Mouse (Mus musculus): ENCODE measurements around the gene Dzip1.

DNA sequence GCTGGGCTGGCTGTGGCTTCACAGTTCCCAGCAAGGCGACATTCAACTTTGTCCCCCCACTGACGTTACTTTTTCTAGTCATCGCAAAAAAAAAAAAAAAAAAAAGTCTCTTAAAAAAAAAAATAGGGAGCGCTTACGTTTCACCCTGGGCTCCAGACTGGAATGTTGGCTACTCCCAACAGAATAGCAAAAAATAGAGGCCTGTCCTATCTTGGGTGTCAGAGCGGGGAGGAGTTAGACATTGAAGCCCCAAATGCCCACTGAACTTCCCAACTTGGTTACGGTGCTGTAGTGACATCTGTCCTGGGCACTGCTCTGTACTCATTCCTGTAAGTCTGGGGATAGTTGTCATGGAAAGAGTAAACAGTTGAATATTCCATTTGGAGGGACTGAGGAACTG lies 13.3 kb upstream of the Dzip1 start:
- no peak for TF ChIP-seq CTCF (IDR thresholded peaks at IDR 0.05; ENCODE audit: control insufficient read depth, insufficient read depth, insufficient read length)
- TF ChIP-seq USF1 (IDR thresholded peaks at IDR 0.05; ENCODE audit: low read depth) = no peak
- no peak for TF ChIP-seq MAX (IDR thresholded peaks at IDR 0.05)
- TF ChIP-seq MYOD1 (IDR thresholded peaks at IDR 0.05; ENCODE audit: control insufficient read depth, insufficient read length, low read depth) = no peak
- no peak for TF ChIP-seq MYOG (IDR thresholded peaks at IDR 0.05; ENCODE audit: control insufficient read depth, extremely low read depth, insufficient read length)
